Mouse (Mus musculus): ENCODE results near the gene Cfap65.

DNA sequence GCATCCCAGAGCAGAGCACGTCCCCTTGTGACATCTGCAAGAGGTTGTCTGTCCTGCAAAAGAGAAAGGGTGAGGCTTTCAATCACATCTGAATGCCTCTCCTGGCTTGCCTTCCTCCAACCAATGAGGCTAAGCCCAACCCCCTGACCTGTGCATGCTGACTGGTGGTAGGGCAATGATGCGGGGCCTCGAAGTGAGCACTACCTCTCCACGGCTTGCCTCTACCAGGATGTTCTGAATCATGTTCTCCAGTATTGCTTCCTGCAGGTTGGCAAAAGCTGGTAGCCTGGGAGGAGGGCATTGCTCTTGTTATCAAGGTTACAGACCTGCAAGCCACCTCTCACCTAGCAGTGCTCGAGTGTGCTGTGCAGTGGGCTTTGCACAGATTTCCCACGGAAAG is 33.2 kb downstream of the Cfap65 start:
- TF ChIP-seq POLR2A (IDR thresholded peaks at IDR 0.05; ENCODE audit: borderline replicate concordance, low read depth, low read length) (no peak), CTCF (IDR thresholded peaks at IDR 0.05; ENCODE audit: low read depth, low read length) (no peak)

All from bone marrow macrophage, adult 2 months (primary cell).